Mouse (Mus musculus) embryonic facial prominence, embryonic 14.5 days (tissue): Measurements from ENCODE around the gene Rpl37a. TPM values are rescaled to one million over a fixed set of nuclear protein-coding genes. Genes with fewer than 3 reads are reported as not detected.

Experiments
- polyA plus RNA-seq: library from polyadenylated mRNA; unstranded; fragments of >200 nt; fragmentation: Nextera tagmentation; extraction: Ambion mirVana; gene quantifications from 2 replicates; pipeline ENCODE4 v1.2.1, GENCODE M21; 2014

Gene Rpl37a
- polyA plus RNA-seq, 1 experiment from 2014 or later, result 2,336 TPM

Other genes with a start within 250 kb of the Rpl37a start
- gene March4, start 174.4 kb upstream of the Rpl37a start, polyA plus RNA-seq, result 0.17 and 0.42 TPM in 2 replicates
- 23.0 and 23.8 TPM in 2 replicates for gene Smarcal1, start 128.0 kb upstream of the Rpl37a start, polyA plus RNA-seq
- not detected in 2 replicates for gene Ankar, start 10.7 kb upstream of the Rpl37a start, polyA plus RNA-seq
- 446 and 451 TPM in 2 replicates for gene Igfbp2, start 113.2 kb downstream of the Rpl37a start, polyA plus RNA-seq
- gene Igfbp5, start 163.6 kb downstream of the Rpl37a start, polyA plus RNA-seq, result 131 and 138 TPM in 2 replicates